Comparison of ENCODE assay signal across 15 mouse cellular contexts in genomic region chr7:84260401-84260800, GRCm38 (mm10).
"Had no signal": no experiment of that assay in that cellular context is flagged by ENCODE, and none has a peak within 500 bp of the region (broad histone marks: within the 10 kb centered on the region; RNA-seq: fewer than 3 reads in every experiment).

No protein-coding gene starts in this region.

- H3K4me3 ChIP-seq: midbrain, embryonic 10.5 days; midbrain, embryonic 12.5 days; myocyte; neural tube, embryonic 13.5 days; stomach, embryonic 15.5 days had no signal

- H3K9me3 ChIP-seq: midbrain, embryonic 10.5 days; midbrain, embryonic 12.5 days; neural tube, embryonic 13.5 days; stomach, embryonic 15.5 days had no signal

- H3K9ac ChIP-seq: lung, embryonic 14.5 days; midbrain, embryonic 12.5 days; neural tube, embryonic 13.5 days; stomach, embryonic 15.5 days had no signal

- H3K4me1 ChIP-seq: midbrain, embryonic 10.5 days; midbrain, embryonic 12.5 days; stomach, embryonic 15.5 days had no signal

- DNase-seq: lung, embryonic 14.5 days; lung, postnatal 10 days; lung, postnatal 4 days; midbrain, embryonic 14.5 days; right cerebral cortex, postnatal 14 days; thymus, adult 2 months; thymus, postnatal 25 days; thymus, postnatal 4 days had no signal

- H3K36me3 ChIP-seq: stomach, embryonic 15.5 days had no signal

- ATAC-seq: midbrain, embryonic 16.5 days had no signal

- H3K4me2 ChIP-seq: lung, embryonic 14.5 days; midbrain, embryonic 12.5 days; neural tube, embryonic 13.5 days; stomach, embryonic 15.5 days had no signal

- H3K27me3 ChIP-seq: midbrain, embryonic 12.5 days; neural tube, embryonic 13.5 days; stomach, embryonic 15.5 days had no signal

- H3K27ac ChIP-seq: midbrain, embryonic 10.5 days; midbrain, embryonic 12.5 days; neural tube, embryonic 13.5 days; stomach, embryonic 15.5 days; stomach, postnatal 0 days had no signal
